Mouse (Mus musculus) right cerebral cortex, postnatal 36 days (tissue): Measurements from ENCODE around the gene Hist1h2bn.
"Not testable (repeated sequence)": the region's sequence is repeated elsewhere in the genome, so short reads cannot be mapped to it uniquely, and the experiment has no call there.

Experiments used
- DNase-seq, 2 experiments: peaks; one replicate each; pipeline ENCODE4 v3.0.0; 2022; ENCODE audit warnings: low spot score in 2 of 2, mixed read lengths in 1 of 2

Hist1h2bn gene

GRCm38 (mm10) chr13:21727948-21728572 is 25.9 kb upstream of the Hist1h2bn start:
- DNase-seq: no peak

GRCm38 (mm10) chr13:21729544-21729943 is 24.4 kb upstream of the Hist1h2bn start:
- no peak for DNase-seq

- no peak for DNase-seq
Observed at GRCm38 (mm10) chr13:21733466-21733865, 20.5 kb upstream of the Hist1h2bn start.

GRCm38 (mm10) chr13:21734010-21734905 is 19.7 kb upstream of the Hist1h2bn start:
- peak in 1 of 2 experiments; percentile 63 for DNase-seq

- DNase-seq: peak; percentile 54 to 69
Observed at GRCm38 (mm10) chr13:21734906-21735767, 18.8 kb upstream of the Hist1h2bn start, which contains the start of gene Hist1h4j. TSS of gene Hist1h4j (plus strand) at chr13:21735064.

DNA sequence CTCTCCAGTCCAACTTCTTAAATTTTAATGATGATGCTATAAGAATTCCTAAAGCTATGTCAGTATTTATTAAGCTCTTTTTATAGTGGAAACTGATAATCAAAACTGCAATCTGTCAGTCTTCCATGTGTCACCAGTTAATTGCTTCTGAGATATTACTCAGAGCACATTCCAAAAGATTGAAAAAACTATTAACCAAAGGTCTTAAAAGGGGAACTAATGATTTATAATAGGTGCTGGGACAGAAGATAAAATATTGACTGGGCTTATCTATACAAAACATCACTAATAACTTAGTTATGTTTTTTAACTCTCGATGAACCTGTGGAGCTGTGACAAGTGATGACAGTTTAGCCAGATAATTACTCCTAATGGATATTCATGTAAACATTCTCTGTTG is 8.9 kb upstream of the Hist1h2bn start:
- DNase-seq: no peak

- DNase-seq: no peak
Observed at GRCm38 (mm10) chr13:21749387-21750158, 4.3 kb upstream of the Hist1h2bn start.

GRCm38 (mm10) chr13:21750159-21751017 is 3.5 kb upstream of the Hist1h2bn start, which contains the start of gene Hist1h4k:
TSS of gene Hist1h4k (minus strand) at chr13:21750505.
- peak; percentile 92 to 93 for DNase-seq

- DNase-seq: no peak
Observed at GRCm38 (mm10) chr13:21751417-21751816, 2.5 kb upstream of the Hist1h2bn start.

- DNase-seq: no peak
Observed at GRCm38 (mm10) chr13:21751827-21752226, 2.1 kb upstream of the Hist1h2bn start.

GRCm38 (mm10) chr13:21752356-21752755 is 1.6 kb upstream of the Hist1h2bn start:
- DNase-seq: no peak

DNA sequence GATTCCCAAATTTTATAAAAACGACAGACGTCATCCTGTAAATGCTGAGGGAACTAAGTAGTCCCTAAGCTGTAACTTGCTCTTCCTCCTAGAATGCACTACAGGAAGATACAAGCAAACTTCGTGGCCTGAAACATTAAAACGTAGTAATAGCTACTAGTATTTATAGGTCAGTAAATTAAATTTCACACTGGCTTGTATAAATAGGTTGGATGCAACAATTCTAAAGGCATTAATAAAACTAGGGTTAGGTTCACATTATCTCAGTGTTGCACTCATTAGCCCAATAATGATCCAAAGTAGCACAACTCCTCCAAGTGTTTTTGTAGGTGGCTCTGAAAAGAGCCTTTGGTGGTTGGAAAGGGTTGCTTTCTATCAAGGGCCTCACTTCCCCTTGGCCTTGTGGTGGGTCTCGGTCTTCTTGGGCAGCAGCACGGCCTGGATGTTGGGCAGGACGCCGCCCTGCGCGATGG is 836 bp upstream of the Hist1h2bn start:
- DNase-seq: no peak

DNA sequence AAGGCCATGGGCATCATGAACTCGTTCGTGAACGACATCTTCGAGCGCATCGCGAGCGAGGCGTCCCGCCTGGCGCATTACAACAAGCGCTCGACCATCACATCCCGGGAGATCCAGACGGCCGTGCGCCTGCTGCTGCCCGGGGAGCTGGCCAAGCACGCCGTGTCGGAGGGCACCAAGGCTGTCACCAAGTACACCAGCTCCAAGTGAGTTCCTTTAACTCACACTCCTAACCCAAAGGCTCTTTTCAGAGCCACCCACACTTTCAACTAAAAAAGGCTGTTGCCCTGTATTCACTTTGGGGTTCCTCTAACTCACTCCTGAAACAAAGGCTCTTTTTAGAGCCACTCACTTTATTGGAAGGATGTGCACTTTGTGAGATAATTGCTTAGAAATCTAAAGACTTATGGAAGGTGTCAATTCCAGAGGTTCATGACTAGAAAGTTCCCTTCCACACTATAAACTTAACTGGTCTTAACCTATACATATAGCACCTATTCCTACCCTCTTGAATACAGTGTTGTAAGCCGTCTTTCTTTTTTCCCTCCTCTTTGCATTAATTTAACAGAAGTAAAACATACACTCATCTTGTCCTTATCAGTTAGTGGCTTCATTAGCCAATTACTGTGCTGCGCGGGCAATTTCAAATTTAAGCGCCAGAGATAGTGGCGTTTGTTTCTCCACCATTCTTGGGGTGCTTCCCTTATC is 525 bp downstream of the Hist1h2bn start:
- DNase-seq: not testable (repeated sequence)

- no peak for DNase-seq
Observed at GRCm38 (mm10) chr13:21755707-21756106, 1.8 kb downstream of the Hist1h2bn start.

DNA sequence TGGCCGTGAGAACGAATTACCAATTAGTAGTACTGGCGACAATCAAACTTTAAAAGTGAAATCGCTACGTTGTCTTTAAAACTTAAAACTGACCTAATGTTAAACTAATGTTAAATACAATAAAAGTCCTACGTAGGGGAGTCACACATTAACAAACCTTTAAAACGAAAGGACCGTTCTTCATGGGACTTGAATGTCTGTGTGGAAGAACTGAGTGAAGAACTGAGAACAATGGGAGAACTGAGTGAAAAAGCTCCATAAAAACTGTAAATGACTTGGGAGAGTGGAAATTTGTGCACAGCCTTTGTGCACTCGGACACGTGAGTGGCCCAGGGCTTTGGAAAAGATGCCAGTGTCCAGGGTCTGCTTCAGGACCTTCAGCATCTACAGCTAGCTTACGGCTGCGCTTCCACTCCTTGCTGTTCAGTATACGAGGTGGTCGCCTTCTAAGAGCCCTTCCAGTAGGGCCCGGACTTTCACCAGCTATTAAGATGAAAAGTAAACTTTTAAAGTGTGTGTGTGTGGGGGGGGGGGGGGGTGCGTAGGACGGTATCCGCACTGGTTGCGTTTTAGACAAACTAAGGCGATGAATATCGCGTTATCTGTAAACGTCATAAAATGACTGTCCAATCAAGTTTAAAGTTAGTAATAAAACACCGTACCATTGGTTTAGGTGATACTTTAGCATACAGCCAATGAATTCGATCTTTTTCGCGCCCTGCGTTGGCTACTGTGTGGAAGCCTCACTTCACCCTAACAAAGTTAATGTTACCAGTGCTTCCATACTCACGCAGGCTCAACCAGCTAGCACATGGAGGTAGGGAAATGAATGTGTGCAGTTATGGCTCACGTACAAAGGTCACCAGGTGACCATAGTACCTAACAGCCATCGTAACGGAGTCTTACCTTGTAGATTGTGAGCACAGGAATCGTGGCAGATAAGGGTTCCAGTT is 25.2 kb downstream of the Hist1h2bn start:
- DNase-seq: peak; percentile 53 to 68

- DNase-seq: peak; percentile 36 to 57
Observed at GRCm38 (mm10) chr13:21779767-21780731, 26.1 kb downstream of the Hist1h2bn start, which contains the start of gene Hist1h1b. TSS of gene Hist1h1b (minus strand) at chr13:21780625.

GRCm38 (mm10) chr13:21781021-21781555 is 27.2 kb downstream of the Hist1h2bn start:
- DNase-seq: no peak
